In genomic region chr3:131508024-131508423, GRCm38 (mm10) we compare ENCODE assay signal across 25 mouse cellular contexts. TPM values are rescaled to one million over a fixed set of nuclear protein-coding genes. Genes with fewer than 3 reads are reported as not detected.
DNase-seq lines count a peak whose midpoint lies in the region; ATAC-seq and TF ChIP-seq lines count a peak whose summit lies in the region.
"Had no signal": no experiment of that assay in that cellular context is flagged by ENCODE, and none has a peak within 500 bp of the region (broad histone marks: within the 10 kb centered on the region; RNA-seq: fewer than 3 reads in every experiment).

No protein-coding gene starts in this region.

- H3K9ac ChIP-seq in kidney, embryonic 14.5 days (ENCODE audit: low read depth, low read length), result no peak overlapping the region
- no peak overlapping the region for H3K9ac ChIP-seq in lung, postnatal 0 days (replicated peaks; ENCODE audit: low read depth)
- H3K9ac ChIP-seq: embryonic facial prominence, embryonic 13.5 days; embryonic facial prominence, embryonic 15.5 days; forebrain, embryonic 12.5 days had no signal

- ATAC-seq in kidney, embryonic 14.5 days (ENCODE audit: low FRiP score, low TSS enrichment), result no peak
- ATAC-seq in lung, postnatal 0 days, result peak; percentile 62
- ATAC-seq: forebrain, embryonic 14.5 days; forebrain, embryonic 16.5 days had no signal

- no peak overlapping the region for H3K4me3 ChIP-seq in kidney, embryonic 14.5 days (ENCODE audit: low read length)
- no peak overlapping the region for H3K4me3 ChIP-seq in lung, postnatal 0 days (ENCODE audit: low read depth, low read length)
- no peak overlapping the region for H3K4me3 ChIP-seq in lung, adult 2 months (replicated peaks; ENCODE audit: extremely low read depth, low read depth, low read length)
- H3K4me3 ChIP-seq in hindbrain, embryonic 10.5 days, result no peak overlapping the region
- H3K4me3 ChIP-seq: embryonic facial prominence, embryonic 13.5 days; embryonic facial prominence, embryonic 15.5 days; erythroblast, embryonic 14.5 days; forebrain, embryonic 10.5 days; forebrain, embryonic 12.5 days had no signal

- no peaks in the 10 kb centered on the region for H3K4me1 ChIP-seq in kidney, embryonic 14.5 days (ENCODE audit: control insufficient read depth, insufficient read depth, low read length)
- no peaks in the 10 kb centered on the region for H3K4me1 ChIP-seq in lung, postnatal 0 days (ENCODE audit: insufficient read depth, low read depth, low read length)
- no peaks in the 10 kb centered on the region for H3K4me1 ChIP-seq in lung, adult 2 months (ENCODE audit: control insufficient read depth, insufficient read depth, low read length)
- H3K4me1 ChIP-seq in hindbrain, embryonic 10.5 days (replicated peaks), result no peaks in the 10 kb centered on the region
- H3K4me1 ChIP-seq: embryonic facial prominence, embryonic 13.5 days; embryonic facial prominence, embryonic 15.5 days; forebrain, embryonic 10.5 days; forebrain, embryonic 12.5 days had no signal

- peak; percentile 7 for DNase-seq in heart, adult 11 months
- DNase-seq in heart, adult 18-20 months, result no peak
- DNase-seq in kidney, adult 9 months, result peak; percentile 62
- DNase-seq in lung, postnatal 0 days (ENCODE audit: low spot score), result peak; percentile 37
- no peak for DNase-seq in lung, adult 2 months
- DNase-seq in 416B (ENCODE audit: low read depth), result peak; percentile 16
- DNase-seq in hindbrain, embryonic 10.5 days (ENCODE audit: low spot score), result no peak
- DNase-seq: adrenal gland, adult 8-10 months; adrenal gland, postnatal 25 days; cerebellum, adult 11 months; cerebellum, adult 18-20 months; cerebellum, adult 8-10 months; cerebellum, adult 9-11 months; cerebellum, postnatal 14 days; cerebellum, postnatal 36 days; embryo, embryonic 11 days had no signal

- TF ChIP-seq EP300 in lung, postnatal 0 days (IDR thresholded peaks at IDR 0.05), result no peak

- 74% methylated on average over 2 of the region's 2 CpGs for WGBS in kidney, embryonic 14.5 days
- WGBS in lung, postnatal 0 days, result 18% methylated on average over 2 of the region's 2 CpGs
- WGBS in lung, adult 2 months, result 36% methylated on average over 2 of the region's 2 CpGs
- 82% methylated on average over 2 of the region's 2 CpGs for WGBS in hindbrain, embryonic 10.5 days

- TF ChIP-seq CTCF in lung, postnatal 0 days (IDR thresholded peaks at IDR 0.05), result no peak
- TF ChIP-seq CTCF in lung, adult 2 months (IDR thresholded peaks at IDR 0.05; ENCODE audit: insufficient read depth, low read length), result no peak

- H3K36me3 ChIP-seq in kidney, embryonic 14.5 days (ENCODE audit: control insufficient read depth, insufficient read depth, low read length), result no peaks in the 10 kb centered on the region
- H3K36me3 ChIP-seq in lung, postnatal 0 days (ENCODE audit: insufficient read depth, low read length), result no peaks in the 10 kb centered on the region
- H3K36me3 ChIP-seq in hindbrain, embryonic 10.5 days, result no peaks in the 10 kb centered on the region
- H3K36me3 ChIP-seq: embryonic facial prominence, embryonic 13.5 days; embryonic facial prominence, embryonic 15.5 days; forebrain, embryonic 10.5 days; forebrain, embryonic 12.5 days had no signal

- no peaks in the 10 kb centered on the region for H3K9me3 ChIP-seq in kidney, embryonic 14.5 days (ENCODE audit: control insufficient read depth, low read length)
- no peaks in the 10 kb centered on the region for H3K9me3 ChIP-seq in lung, postnatal 0 days (ENCODE audit: low read length)
- H3K9me3 ChIP-seq in hindbrain, embryonic 10.5 days, result no peaks in the 10 kb centered on the region
- H3K9me3 ChIP-seq: embryonic facial prominence, embryonic 13.5 days; embryonic facial prominence, embryonic 15.5 days; forebrain, embryonic 10.5 days; forebrain, embryonic 12.5 days had no signal

- no peak for TF ChIP-seq POLR2A in lung, adult 2 months (IDR thresholded peaks at IDR 0.05; ENCODE audit: borderline replicate concordance, extremely low read depth, low read depth, low read length)

- H3K4me2 ChIP-seq in kidney, embryonic 14.5 days (replicated peaks; ENCODE audit: low read depth, low read length), result no peak overlapping the region
- no peak overlapping the region for H3K4me2 ChIP-seq in lung, postnatal 0 days (replicated peaks; ENCODE audit: low read depth, low read length)
- H3K4me2 ChIP-seq: embryonic facial prominence, embryonic 13.5 days; embryonic facial prominence, embryonic 15.5 days; forebrain, embryonic 12.5 days had no signal

- H3K27ac ChIP-seq in kidney, embryonic 14.5 days (ENCODE audit: low read depth, low read length), result no peak overlapping the region
- no peak overlapping the region for H3K27ac ChIP-seq in lung, postnatal 0 days (ENCODE audit: low read length)
- no peak overlapping the region for H3K27ac ChIP-seq in hindbrain, embryonic 10.5 days
- H3K27ac ChIP-seq: embryonic facial prominence, embryonic 13.5 days; embryonic facial prominence, embryonic 15.5 days; forebrain, embryonic 10.5 days; forebrain, embryonic 12.5 days had no signal

- no peaks in the 10 kb centered on the region for H3K27me3 ChIP-seq in kidney, embryonic 14.5 days (ENCODE audit: control insufficient read depth, insufficient read depth, low read length)
- no peaks in the 10 kb centered on the region for H3K27me3 ChIP-seq in lung, postnatal 0 days (replicated peaks; ENCODE audit: insufficient read depth, low read length)
- peaks cover 18% of the 10 kb centered on the region for H3K27me3 ChIP-seq in hindbrain, embryonic 10.5 days (ENCODE audit: insufficient read depth, poor library complexity, severe bottlenecking)
- H3K27me3 ChIP-seq: embryonic facial prominence, embryonic 13.5 days; embryonic facial prominence, embryonic 15.5 days; forebrain, embryonic 12.5 days had no signal

RNA-seq across cellular contexts. Expression of gene Sgms2, which starts 16.8 kb away (rescaled TPM):
- total RNA-seq in heart, adult 18-20 months (2021), result 1 to 10 TPM; 1.7 to 1.8 TPM
- polyA plus RNA-seq in kidney, embryonic 14.5 days (2014; fragmentation: Nextera tagmentation; extraction: Ambion mirVana), result 8.9 and 12.5 TPM in 2 replicates
- 4.1 TPM in 2 replicates for polyA plus RNA-seq in lung, postnatal 0 days (2015; fragmentation: Nextera tagmentation; extraction: Ambion mirVana)
- polyA plus RNA-seq in lung, adult 2 months (2012; rRNA removed), result 1.7 and 2.6 TPM in 2 replicates
- 0.47 and 2.7 TPM in 2 replicates for polyA plus RNA-seq in hindbrain, embryonic 10.5 days (2016; fragmentation: Nextera tagmentation; extraction: Ambion mirVana)
- total RNA-seq: MEL had no signal

RNA-seq across cellular contexts. Expression of gene Papss1, which starts 56.5 kb away (rescaled TPM):
- 10 to 100 TPM; 10.5 TPM for total RNA-seq in heart, adult 18-20 months (2021)
- 70.3 and 96.0 TPM in 2 replicates for polyA plus RNA-seq in kidney, embryonic 14.5 days (2014; fragmentation: Nextera tagmentation; extraction: Ambion mirVana)
- 45.9 and 50.4 TPM in 2 replicates for polyA plus RNA-seq in lung, postnatal 0 days (2015; fragmentation: Nextera tagmentation; extraction: Ambion mirVana)
- 26.0 and 36.0 TPM in 2 replicates for polyA plus RNA-seq in lung, adult 2 months (2012; rRNA removed)
- 64.0 and 66.5 TPM in 2 replicates for polyA plus RNA-seq in hindbrain, embryonic 10.5 days (2016; fragmentation: Nextera tagmentation; extraction: Ambion mirVana)

Comparison
In these comparisons a context has a peak if more than half of its experiments do, and no peak if none do; other contexts are left out.
1. DNase-seq: peak in heart, adult 11 months (single experiment), kidney, adult 9 months (single experiment), lung, postnatal 0 days (single experiment) and 416B (single experiment); none in heart, adult 18-20 months (0 of 2), lung, adult 2 months (single experiment) and hindbrain, embryonic 10.5 days (single experiment).